Mouse (Mus musculus): Measurements from ENCODE around the gene Iqcb1. TPM values are rescaled to one million over a fixed set of nuclear protein-coding genes. Genes with fewer than 3 reads are reported as not detected.

Iqcb1 gene
- polyA plus RNA-seq (2017; shearing (Covaris generic)): 10 to 100 TPM; 15.8 to 16.7 TPM

GRCm38 (mm10) chr16:36828054-36828786 lies at the start of gene Iqcb1:
Gene Iqcb1, plus strand, starts transcription at chr16:36828385.

GRCm38 (mm10) chr16:36784594-36785313 lies 43.4 kb upstream of the Iqcb1 start, which contains the start of gene Slc15a2:
Gene Slc15a2, minus strand, starts transcription at chr16:36784962.

GRCm38 (mm10) chr16:36874583-36875275 lies 46.5 kb downstream of the Iqcb1 start, which contains the start of the genes Eaf2 and Golgb1:
Gene Eaf2, minus strand, starts transcription at chr16:36875003.
Gene Golgb1, plus strand, starts transcription at chr16:36875140.

Other genes with a start within 250 kb of the Iqcb1 start
- 10 to 100 TPM; 29.3 to 47.7 TPM for gene Cd86, start 162.3 kb upstream of the Iqcb1 start, polyA plus RNA-seq (2017; shearing (Covaris generic))
- 10 to 100 TPM; 12.0 to 13.9 TPM for gene Ildr1, start 134.4 kb upstream of the Iqcb1 start, polyA plus RNA-seq (2017; shearing (Covaris generic))
- gene Slc15a2, start 43.4 kb upstream of the Iqcb1 start, polyA plus RNA-seq (2017; shearing (Covaris generic)): 10 to 100 TPM in 1 of 2 experiments, 1 to 10 TPM in 1; 8.8 to 16.5 TPM
- 1 to 10 TPM; 1.0 to 2.5 TPM for gene Eaf2, start 46.6 kb downstream of the Iqcb1 start, polyA plus RNA-seq (2017; shearing (Covaris generic))
- gene Golgb1, start 46.8 kb downstream of the Iqcb1 start, polyA plus RNA-seq (2017; shearing (Covaris generic)): 10 to 100 TPM; 31.6 to 38.8 TPM
- 100 to 1,000 TPM; 164 to 175 TPM for gene Hcls1, start 106.6 kb downstream of the Iqcb1 start, polyA plus RNA-seq (2017; shearing (Covaris generic))
- gene Fbxo40, start 162.1 kb downstream of the Iqcb1 start, polyA plus RNA-seq (2017; shearing (Covaris generic)): 1 to 10 TPM in 1 of 2 experiments, under 1 TPM in 1; 0.33 to 1.6 TPM
- 1 to 10 TPM; 1.8 to 3.5 TPM for gene Polq, start 183.4 kb downstream of the Iqcb1 start, polyA plus RNA-seq (2017; shearing (Covaris generic))